Mouse (Mus musculus) left cerebral cortex, postnatal 14 days (tissue): ENCODE data around the gene Osbpl8. TPM values are rescaled to one million over a fixed set of nuclear protein-coding genes. Genes with fewer than 3 reads are reported as not detected.
"Not testable (repeated sequence)": the region's sequence is repeated elsewhere in the genome, so short reads cannot be mapped to it uniquely, and the experiment has no call there.

Experiments used
- DNase-seq, 2 experiments: peaks; one replicate each; pipeline ENCODE4 v3.0.0; 2021 to 2022; ENCODE audit warnings: low spot score in 2 of 2, mixed read lengths in 1 of 2
- intact Hi-C: fragments of 180-260 bp; cut with DNase I; formaldehyde crosslinking; loops from one replicate; pipeline ENCODE4 v1.15.1; 2025
- total RNA-seq, 2 experiments: library from RNA; stranded (reverse); gene quantifications; 2 replicates each; pipeline ENCODE4 v1.2.3; 2021

The Osbpl8 gene
- total RNA-seq, 2 experiments from 2014 or later, result 75.1 to 77.7 TPM

DNA sequence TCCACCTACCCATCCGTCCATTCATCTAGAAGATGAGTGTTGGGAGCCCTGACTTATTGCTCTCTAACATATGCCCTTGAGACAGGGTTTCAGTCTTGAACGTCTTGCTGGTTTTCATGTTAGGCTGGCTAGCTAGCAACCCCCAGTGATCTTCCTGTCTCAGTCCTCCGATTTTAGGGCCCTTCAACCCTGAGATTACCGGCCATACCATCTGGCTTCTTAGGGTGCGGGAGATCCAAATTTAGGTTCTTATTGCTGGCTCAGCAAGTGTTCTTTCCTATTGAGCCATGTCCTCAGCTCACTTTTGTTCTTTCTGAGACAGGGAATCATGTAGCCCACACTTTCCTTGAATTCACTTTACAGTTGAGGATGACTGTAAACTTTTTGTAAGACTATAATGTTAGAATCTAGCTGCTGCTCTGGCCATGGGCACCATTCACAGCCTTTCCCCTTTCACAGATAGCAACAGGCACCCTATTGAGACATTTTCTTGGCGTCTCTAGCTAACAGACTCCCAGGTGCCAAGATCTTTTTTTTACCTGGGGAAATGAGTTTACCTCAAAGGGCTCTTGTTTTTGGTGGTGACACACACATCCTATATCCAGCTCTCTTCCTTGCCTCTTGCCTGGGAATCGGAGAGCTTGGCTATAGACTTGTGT is 9.2 kb downstream of the Osbpl8 start:
- intact Hi-C loops, result no loop called here
- peak in 1 of 2 experiments; percentile 37 for DNase-seq

DNA sequence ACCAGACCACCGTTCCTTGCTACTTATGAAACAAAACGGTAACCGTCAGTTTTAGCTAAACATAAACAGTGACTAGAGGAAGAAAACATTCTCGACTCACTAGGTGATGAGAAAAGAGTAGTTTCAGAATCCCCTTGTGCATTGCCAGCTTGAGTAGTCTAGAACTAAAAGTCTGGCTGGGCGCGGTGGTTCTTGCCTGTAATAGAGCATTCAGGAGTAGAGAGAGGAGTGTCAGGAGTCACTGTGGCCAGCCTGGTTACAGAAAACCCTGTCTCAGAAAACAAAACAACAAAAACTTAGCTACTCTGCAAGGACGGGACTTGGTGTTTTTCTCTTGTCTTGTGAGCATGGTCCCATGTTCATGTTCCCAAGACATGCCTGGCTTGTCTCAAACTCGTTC is 12.8 kb downstream of the Osbpl8 start:
- intact Hi-C loops, result no loop called here
- no peak for DNase-seq

DNA sequence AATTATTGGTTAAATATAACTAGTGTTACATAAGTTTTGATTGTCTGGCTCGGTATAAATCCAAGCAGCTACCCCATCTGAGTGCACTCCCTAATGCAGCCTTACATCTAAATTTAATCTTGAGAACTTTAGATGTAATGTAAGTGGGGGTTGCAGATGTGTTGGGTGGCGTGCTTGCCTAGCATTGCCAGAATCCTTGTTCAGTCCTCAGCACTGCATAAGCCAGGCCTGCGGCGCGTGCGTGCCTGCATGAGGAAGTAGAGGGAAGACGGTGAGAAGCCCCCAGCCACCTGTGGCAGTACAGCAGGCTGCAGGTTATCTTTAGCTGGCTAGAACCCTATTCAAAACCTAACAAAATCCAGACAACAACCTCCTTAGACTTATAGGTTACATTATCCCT is 13.5 kb downstream of the Osbpl8 start:
- peak; percentile 65 to 67 for DNase-seq
- intact Hi-C loops, result no loop called here

DNA sequence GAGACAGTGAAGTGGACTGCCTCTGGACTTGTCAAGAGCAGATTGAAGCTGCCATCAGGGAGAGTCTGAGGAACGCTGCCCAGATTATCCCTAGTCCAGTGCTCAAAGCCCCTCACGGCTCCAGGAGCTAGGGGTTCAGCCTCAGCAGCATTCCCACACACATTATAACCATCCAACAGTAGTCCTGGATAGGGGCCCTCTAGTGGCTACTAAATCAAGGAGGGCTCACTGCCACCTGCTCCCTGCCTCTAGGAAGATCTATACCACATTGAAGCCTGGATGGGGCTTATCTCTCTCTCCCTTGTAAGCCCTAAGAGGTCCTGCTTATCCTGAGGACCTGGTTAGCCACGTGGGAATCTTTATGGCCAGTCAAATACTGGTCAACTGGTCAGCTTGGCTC is 16.1 kb downstream of the Osbpl8 start:
- no peak for DNase-seq
- intact Hi-C loops, result no loop called here

DNA sequence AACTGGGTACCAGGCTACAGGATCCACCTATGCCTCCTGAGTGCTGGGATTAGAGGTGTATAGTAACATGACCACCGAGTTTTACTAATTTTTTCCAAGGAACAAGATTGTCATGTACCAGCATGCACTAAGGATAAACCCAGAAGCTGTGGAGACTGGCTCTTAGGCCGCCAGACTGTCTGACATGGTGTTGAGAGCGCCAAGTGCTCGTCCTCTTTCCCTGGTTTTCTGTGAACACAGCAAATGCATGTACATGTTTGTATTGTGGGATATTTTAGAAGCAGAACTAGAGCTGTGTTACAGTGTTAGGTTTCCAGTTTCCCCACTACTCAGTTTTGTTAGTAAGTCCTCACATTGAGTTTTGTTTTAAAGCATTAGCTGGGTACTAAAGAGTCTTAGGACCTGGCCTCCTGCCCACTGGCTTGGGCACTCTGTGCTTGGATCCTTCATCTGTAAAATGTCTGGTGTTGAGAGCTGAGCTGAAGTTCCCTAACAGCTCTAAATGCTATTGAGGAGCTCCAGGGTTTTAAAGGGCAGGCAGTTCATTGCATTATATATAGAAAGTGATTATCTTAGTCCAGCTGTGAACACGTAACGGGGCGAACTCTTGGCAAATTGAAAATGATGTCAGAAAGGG is 19.2 kb downstream of the Osbpl8 start:
- intact Hi-C loops, result no loop called here
- DNase-seq, result no peak

DNA sequence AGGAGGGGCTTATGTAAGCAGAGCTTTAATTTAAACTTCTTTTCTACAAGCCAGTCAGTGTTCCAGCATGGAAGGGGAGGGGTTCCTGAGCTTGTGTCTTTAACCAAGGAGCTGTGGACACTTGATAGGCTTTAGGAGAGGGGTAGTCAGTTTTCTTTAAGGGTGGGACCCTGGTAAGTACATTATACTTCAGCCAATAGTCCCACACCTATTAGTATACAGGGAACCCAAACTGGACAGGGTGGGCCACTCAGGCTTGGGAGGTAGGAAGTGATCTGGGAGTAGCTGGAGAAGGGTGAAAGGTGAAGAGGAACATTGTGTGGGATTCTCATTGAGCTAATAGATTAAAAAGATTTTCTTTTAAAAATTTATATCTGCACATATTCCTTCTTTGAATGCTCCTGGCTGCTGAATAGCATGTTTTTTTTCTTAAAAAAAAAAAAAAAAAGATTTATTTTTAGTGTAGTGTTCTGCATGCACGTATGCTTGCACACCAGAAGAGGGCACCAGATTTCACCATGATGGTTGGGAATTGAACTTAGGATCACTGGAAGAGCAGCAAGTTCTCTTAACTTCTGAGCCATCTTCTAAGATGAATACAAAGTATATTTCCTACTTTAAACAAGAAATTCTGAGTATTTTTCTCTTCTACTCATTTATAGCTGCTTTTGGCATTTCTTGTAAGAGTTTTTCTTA is 21.2 kb downstream of the Osbpl8 start:
- no peak for DNase-seq
- intact Hi-C loops, result no loop called here

DNA sequence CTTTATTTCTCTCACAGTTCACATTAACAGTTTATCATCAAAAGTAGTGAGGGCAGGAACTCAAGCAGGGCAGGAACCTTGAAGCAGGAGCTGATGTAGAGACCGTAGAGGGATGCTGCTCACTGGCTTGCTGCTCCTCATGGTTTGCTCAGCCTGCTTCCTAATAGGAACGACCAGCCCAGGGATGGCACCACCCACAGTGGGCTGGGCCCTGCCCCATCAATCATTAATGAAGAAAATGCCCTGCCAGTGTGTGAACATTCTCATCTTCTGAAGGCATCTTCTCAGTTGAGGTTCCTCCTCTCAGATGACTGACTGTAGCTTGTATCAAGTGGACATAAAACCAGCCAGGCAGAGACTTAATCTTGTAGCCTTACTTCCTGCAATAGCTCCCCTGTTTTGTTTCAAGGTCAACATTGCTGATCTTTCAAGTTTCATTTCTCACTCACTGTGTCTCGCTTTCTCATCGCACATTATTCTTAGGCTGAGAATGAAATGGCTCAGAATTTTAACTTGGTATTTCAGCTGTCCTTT is 24.5 kb downstream of the Osbpl8 start:
- intact Hi-C loops, result no loop called here
- no peak for DNase-seq

DNA sequence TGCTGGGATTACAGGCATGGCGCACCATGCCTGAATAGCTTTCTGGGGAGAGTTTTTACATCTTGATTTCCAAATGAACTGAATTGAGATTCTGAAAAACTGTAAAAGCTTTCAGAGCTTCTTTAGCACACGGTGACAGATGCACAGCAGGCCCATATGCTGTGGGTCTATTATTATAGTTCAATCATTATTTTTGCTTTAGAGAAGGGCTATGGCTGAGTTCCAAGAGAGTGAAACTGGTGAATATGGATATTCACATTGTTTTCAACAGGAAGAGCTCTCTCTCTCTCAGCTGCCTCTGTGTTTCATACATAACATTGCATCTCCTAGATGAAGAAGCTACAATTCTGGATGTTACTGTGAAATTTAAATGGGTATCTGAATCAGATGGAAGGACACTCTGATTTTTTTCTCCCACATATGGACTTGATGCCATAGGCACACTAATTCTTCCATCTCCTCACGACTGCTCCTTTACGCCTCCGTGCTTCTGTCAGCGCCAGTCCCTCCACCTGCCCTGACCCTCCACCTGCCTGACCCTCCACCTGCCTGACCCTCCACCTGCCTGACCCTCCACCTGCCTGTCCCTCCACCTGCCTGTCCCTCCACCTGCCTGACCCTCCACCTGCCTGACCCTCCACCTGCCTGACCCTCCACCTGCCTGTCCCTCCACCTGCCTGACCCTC is 25.7 kb downstream of the Osbpl8 start:
- intact Hi-C loops, result no loop called here
- DNase-seq, result peak; percentile 64 to 85

DNA sequence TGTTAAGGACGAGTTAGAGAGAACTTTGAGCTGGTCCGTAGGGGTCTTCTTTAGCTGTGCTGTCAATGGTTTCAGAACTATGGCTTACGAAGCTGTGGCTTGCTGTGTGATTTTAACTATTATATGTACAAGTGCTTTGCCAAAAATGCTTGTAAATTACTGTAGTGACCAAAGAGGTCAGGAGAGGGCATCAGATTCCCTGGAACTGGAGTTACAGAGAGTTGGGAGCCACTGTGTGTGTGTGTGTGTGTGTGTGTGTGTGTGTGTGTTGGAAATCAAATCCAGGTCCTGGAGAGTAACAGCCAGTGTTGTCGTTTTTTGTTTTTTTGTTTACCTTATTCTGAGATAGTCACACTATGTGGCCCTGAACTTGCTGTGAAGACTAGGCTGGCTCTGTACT is 29.0 kb downstream of the Osbpl8 start:
- DNase-seq, result no peak
- intact Hi-C loops, result no loop called here

DNA sequence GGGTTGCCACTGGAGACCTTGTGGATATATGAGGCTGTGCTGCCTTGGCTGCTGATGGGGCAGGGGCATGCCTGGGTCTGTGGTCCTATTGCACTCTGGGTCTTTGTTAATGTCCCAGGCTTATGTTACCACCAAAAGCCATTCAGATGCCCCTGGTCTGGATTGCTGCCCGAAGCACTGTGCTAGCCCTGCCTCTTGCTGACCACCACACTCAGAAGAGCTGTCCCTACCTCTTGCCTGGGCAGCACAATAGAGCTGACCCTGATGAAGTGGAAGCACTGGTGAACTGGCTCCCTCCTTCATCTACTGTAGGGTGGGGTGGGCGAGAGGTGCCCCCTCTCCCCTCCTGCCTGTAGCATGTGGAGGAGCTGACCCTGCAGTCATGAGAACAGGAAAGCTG is 31.6 kb downstream of the Osbpl8 start:
- DNase-seq, result no peak
- intact Hi-C loops, result no loop called here

DNA sequence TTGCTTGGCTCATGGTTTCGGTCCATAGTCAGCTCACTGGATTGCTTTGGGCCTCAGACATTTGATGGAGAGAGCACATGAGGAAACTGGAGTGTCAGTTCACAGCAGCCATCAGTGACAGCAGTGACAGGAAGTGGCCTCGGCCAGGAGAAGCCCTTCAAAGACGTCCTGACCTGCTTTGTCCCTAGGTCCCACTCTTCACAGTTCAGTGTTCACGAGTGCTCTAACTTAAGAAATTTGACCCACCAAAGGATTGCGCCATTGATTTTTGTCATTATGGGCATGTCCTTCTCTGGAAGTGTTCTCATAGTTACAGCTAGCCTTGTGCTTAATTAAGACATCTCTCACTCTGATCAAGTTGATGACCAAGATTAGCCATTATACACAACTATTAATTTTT is 34.2 kb downstream of the Osbpl8 start:
- DNase-seq, intact Hi-C loops: not testable (repeated sequence)

DNA sequence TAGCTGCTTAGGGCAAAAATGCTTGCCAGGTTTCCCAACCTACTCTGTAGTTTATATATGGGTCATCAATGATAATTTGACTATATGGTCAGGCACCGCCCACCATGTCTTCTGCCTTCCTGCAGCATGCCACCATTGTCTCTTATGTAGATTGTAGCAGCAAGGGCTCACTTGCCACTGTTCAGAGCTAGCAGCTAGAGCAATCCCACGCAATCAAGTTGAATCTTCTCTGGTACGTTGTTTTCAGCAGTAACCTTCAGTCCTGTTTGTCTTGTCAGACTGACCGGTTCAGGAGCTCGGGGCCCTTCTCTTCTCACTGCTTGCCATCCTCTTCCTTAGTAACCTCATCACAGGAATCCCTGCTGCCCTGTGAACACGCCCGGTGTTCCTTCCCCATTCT is 36.6 kb downstream of the Osbpl8 start:
- intact Hi-C loops, result no loop called here

DNA sequence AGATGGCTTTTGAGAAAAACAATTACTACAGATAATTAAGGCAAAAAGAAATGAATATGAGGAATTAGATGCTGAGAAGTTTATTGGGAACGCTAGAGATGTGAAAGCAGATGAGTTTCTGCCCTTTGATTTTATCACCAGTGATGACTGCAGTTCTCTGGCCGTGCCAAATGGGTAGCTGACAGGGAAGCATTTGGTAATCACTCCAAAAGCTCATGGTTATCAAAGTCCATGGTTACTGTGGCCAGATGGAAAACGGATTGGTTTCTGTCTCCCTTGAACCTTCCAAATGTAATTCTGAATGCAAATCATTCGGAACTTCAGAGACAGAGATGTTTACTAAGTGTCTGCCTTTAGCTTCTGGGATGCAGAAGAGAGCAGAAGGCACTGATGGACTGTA is 37.1 kb downstream of the Osbpl8 start:
- intact Hi-C loops, result no loop called here
- DNase-seq, result no peak

More for the DNA sequence above, 36.6 kb downstream of the Osbpl8 start:
- DNase-seq, result no peak

DNA sequence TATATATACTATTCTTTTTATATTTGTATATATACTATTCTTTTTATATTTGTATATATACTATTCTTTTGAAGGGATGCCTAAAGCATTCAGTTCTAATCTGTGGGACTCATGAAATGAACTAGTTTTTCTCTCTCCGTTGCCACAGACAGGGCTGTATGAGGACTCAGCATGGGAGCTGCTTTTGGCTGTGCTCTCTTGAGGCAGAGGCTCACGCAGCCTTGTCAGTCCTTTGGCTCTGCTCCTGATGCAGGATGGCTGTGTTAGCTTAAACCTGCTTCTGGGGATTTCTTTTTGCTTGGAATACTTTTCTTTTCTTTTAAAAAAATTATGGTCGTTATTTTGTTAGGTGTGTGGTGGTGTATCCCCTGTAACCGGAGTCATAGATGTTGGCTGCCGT is 39.5 kb downstream of the Osbpl8 start:
- no peak for DNase-seq
- intact Hi-C loops, result no loop called here

DNA sequence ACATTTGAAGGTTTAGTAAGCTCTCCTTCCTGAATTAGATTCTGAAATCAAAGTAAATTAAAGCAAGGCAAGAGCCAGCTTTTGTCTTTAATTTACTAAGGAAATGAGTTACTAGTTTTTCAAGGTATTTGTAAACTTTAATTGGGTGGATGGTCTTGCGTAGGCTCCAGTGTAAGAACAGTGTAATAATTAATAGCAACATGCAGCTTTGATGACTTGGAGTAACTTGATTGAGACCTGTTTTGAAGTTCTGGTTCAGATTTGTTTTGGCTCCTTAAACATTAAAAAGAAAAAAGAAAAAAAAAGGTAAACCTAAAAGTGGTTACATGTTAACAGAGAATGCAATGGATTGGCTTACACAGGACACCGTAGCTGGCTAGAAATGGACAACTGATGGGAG is 40.9 kb downstream of the Osbpl8 start:
- DNase-seq, result no peak
- intact Hi-C loops, result no loop called here

DNA sequence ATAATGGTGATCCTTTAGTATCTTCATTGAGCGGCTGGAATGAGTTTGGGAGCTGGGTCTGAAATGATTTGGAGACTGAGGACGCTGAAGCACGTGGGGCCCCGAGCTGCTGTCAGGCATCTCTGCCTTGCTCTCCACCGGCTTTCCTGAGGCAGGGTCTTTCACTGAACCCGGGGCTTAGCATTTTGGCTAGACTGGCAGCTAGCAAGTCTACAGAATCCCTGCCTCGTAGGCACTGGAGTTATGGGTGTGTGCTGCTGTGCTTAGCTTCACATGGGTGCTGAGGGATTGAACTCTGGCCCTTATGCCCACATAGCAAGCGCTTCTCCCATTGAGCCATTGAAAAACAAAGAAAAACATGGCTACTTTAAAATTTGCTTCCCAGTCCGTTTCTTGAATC is 42.8 kb downstream of the Osbpl8 start:
- intact Hi-C loops, result no loop called here
- DNase-seq, result no peak

DNA sequence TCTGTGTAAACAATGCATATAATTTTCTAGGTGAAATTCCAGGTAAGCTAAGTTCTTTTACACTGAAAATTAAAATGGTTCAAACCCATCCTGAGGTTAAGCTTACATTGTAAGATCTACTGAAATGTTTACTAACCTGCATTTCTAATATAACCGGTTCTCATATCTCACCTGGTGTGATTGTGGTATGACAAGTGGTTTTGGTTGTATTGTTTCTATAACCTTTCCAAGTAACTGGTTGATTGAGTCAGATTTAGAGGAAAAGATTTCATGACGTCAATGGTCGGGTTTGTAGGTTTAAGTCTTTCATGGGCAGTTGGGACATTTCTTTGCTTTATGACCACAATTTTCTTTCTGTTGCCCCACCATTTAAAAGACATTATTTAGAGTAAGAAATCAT is 49.5 kb downstream of the Osbpl8 start:
- no peak for DNase-seq
- intact Hi-C loops, result no loop called here

DNA sequence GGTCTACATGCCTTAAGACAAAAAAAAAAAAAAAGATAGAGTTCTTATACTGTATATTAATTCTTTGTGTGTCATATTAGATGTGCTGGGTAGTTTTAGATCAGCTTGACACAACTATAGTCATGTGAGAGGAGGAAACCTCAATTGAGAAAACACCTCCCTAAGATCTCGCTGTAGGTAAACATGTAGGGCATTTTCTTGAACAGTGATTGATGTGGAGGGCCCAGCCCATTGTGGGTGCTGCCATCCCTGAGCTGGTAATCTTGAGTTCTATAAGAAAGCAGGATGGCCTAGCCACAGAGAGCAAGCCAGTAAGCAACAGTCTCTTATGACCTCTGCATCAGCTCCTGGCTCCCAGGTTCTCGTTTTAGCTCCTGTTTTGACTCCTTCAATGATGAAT is 50.1 kb downstream of the Osbpl8 start:
- intact Hi-C loops, result no loop called here
- DNase-seq, result no peak

DNA sequence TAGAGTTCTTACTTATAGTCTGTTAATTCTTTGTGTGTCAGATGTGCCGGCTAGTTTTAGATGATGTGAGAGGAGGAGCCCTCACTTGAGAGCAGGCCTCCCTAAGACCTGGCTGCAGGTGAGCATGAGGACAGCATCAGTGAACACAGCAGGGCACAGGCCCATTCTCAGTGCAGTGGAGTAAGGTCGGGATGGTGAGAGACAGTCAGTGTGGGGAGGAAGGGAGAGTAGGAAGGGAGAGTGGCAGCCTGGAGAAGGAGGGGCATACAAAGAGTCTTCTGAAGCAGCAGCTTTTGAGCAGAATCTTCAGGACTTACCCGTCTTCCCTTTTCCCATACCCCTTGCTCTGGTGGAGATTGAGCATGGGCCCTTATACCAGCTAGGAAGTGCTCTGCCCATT is 51.0 kb downstream of the Osbpl8 start:
- intact Hi-C loops, result no loop called here
- no peak for DNase-seq

DNA sequence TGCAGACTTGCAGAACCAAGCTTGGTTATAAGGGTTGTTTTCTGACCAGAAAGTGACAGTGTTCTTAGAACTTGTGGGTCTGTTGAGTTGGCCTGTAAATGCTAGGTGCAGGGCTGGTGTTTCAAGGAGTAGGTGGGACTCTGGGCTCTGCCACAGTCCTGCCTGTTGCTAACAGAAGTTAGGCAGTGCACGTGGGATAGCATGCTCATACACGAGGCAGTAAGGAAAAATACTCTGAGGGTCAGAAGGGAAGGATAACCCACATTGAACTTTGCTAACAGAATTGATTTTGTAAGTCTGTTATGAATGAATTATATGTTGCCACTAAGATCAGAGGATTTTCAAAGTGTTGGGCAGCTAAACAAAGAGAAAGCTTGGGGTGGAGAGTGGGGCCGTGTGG is 51.6 kb downstream of the Osbpl8 start:
- intact Hi-C loops, result no loop called here
- DNase-seq, result no peak
